Mouse (Mus musculus) heart, postnatal 10 days (tissue): ENCODE data around the gene Bmp8a. TPM values are rescaled to one million over a fixed set of nuclear protein-coding genes. Genes with fewer than 3 reads are reported as not detected.
"Not testable (repeated sequence)": the region's sequence is repeated elsewhere in the genome, so short reads cannot be mapped to it uniquely, and the experiment has no call there.

Source experiments
- DNase-seq, 2 experiments: peaks; one replicate each; pipeline ENCODE4 v3.0.0; 2021
- intact Hi-C: fragments of 180-260 bp; cut with DNase I; formaldehyde crosslinking; loops from one replicate; pipeline ENCODE4 v1.15.1; 2025
- total RNA-seq, 2 experiments: library from RNA; stranded (reverse); gene quantifications; 2 replicates each; pipeline ENCODE4 v1.2.3; 2021

Gene Bmp8a
- total RNA-seq, 2 experiments from 2014 or later = 0.17 TPM; not detected in 1

DNA sequence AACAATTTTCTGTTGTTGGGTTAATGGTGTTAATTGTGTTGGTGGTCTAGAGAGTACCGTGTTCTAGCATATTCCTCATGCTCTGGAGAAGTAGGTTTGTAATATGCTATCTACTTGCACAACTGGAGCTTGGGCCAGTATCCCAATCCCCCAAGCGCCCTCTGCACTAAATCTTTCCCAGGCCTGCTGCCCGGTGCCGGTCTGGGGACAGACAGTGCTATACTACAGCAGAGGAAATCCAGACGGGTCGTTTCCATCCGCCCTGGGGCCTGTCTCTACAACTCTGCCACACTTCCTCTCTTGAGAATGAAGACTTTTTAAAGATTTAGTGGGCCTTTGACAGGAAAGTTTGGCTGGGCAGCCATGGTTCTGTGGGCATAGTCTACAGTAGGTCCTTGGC lies 50.1 kb downstream of the Bmp8a start:
- intact Hi-C loops = no loop called here

DNA sequence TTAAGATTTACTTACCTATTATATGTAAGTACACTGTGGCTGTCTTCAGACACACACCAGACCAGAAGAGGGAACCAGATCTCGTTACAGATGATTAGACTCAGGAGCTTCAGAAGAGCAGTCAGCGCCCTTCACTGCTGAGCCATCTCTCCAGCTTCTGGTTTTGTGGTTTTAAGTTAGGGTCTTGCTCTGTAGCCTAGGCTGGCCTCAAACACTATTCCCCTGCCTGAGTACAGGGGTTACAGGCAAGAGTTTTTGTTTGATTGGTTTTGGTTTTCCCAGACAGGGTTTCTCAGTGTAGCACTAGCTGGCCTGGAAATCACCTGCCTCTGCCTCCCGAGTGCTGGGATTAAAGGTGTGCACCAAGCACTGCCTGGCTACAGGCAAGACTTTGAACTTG lies 50.7 kb downstream of the Bmp8a start:
- intact Hi-C loops = no loop called here
- DNase-seq = no peak

More for the DNA sequence above, 50.1 kb downstream of the Bmp8a start:
- no peak for DNase-seq

DNA sequence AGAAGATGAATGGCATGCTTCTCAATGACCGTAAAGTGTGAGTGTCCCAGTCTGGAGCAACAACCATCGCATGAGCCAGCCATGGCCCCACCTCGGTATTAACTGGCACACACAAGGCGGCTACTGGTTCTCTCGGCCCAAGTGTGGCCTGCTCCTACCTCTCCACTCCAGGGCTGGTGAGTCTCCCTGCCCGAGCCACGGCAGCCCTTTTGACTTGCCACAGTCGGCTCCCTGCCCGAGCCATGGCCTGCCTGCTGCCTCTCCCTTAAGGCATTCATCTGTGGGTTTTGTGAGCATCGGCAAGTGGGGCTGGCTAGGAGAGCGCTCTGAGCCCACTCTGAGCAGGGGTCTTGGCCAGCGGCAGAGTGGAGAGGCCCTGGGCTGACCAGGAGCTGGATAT lies 54.0 kb downstream of the Bmp8a start:
- DNase-seq = no peak
- intact Hi-C loops = no loop called here

DNA sequence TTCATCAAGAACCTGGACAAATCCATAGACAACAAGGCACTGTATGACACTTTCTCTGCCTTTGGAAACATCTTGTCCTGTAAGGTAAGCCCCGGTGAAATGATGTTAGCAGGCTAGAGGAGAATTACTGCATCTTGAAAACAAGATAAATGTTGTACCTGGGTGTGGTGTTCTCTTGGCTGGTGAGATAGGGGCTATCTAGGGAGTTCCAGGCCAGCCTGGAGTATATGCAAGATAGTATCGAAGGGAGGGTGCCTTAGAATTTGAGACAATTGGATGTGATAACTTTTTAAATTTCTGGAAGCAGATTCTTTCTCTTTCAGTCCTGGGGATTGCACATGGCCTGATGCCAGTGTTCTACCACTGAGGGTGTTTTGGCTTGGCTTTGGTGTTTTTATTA lies 56.3 kb downstream of the Bmp8a start:
- no peak for DNase-seq
- intact Hi-C loops = no loop called here

DNA sequence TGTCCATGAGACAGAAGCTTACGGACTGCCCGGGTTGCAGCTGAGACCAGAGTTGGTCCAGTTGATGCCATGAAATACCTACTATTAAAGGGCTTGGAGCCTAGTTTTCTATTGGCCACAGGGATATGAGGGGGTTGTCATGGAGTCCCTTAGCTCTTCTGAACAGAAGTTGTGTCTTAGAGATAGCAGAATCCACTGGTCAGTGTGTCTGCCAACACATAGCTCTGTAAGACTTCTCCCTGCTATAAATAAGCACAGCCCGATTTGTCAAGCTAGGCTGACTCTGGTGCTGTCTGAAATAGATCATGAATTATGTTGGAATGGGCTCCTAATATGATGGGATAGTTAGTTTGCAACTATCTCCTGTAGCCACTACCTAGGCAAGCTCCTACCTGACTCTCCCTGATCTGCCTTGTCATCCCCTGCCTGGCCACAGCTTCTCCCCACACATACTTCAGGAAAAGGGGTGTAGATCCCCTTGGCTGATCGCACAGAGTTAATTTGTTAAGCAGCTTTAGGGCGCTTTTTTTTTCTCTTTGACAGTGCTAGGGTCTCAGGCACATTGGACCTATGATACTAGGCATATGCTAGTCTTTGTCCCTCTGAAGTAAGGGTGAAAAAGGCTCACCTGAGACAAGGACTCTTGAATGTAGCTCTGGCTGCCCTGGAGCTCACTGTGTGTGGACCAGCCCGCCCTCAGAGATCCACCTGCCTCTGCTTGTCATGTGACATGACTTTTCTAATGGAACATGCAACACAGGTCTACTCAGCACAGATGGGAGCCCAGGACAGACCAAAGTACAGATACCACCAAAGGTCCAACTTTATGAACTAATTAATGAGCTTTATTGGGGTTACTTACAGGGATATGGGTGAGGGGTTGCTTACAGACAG lies 58.1 kb downstream of the Bmp8a start:
- peak in 1 of 2 experiments; percentile 43 for DNase-seq
- intact Hi-C loops = no loop called here

DNA sequence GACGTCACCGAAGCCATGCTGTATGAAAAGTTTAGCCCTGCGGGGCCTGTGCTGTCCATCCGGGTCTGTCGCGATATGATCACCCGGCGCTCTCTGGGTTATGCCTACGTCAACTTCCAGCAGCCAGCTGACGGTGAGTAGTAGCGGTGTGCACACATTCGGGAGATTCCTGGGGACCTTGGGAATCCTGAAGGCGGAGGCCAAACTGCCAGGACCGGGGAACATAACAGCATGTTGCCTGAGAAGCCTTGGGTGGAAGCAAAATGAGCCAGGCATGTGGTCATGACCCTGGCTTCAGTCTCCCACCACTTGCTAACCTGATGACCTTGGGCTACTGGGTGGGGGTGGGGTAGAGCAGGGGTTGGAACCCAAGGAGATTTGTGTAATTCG lies 59.4 kb downstream of the Bmp8a start:
- intact Hi-C loops = not testable (repeated sequence)
- peak; percentile 56 to 66 for DNase-seq

DNA sequence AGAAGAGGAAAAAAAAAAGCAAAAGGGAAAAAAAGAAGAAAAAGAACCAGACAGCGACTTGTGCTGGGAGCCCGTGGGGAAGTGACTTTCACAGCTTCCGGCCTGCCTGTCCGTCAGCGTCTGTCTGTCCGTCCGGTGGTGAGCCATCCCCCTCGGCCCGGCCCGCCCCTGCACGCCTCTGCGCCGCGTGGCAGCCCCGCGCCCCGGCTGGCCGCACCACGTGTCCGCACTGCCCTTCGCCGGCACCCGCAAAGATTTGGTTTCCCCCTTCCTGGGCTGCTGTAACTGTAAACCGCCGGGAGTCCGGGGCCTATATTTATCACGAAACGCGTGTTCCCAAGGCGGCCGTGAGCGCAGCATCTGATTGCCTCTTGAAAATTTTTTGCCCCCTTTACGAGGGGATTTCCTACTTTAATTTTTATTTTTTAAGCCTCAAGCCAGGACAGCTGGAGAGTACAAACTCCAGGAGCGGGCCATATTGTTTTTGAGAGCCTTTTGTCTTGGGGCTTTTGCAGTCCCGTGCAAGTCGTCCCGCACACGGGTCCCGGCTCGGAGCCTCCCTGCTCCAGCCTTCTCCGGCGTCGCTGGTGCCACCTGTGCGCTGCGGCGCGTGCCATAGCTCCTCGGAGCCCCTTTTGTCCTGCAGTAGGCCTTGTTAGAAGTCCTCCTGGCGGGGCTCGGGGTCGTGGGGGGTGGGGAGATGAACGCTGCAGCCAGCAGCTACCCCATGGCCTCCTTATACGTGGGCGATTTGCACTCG lies 60.0 kb downstream of the Bmp8a start:
- peak; percentile 56 to 58 for DNase-seq

DNA sequence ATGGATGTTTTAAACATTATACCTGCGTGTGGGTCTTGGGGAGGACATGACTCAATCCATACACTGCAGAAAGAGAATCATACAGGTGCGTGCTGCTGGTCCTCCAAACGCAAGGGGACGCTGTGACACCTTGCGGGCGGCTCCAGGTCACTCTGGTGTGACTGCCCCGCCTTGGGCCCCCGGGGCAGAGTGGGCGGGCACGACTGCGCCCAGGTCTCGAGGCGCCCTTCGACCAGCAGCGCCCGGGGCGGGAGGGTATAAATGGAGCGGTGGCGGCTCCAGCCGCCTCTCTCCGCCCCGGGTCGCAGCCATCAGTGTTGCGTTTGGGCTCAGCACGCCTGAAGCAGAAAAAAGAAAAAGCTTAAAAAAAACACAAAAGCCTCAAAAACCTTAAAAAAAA lies 60.6 kb downstream of the Bmp8a start:
- peak; percentile 94 for DNase-seq
- intact Hi-C loops = no loop called here

More for the DNA sequence above, 60.0 kb downstream of the Bmp8a start:
- intact Hi-C loops = not testable (repeated sequence)

DNA sequence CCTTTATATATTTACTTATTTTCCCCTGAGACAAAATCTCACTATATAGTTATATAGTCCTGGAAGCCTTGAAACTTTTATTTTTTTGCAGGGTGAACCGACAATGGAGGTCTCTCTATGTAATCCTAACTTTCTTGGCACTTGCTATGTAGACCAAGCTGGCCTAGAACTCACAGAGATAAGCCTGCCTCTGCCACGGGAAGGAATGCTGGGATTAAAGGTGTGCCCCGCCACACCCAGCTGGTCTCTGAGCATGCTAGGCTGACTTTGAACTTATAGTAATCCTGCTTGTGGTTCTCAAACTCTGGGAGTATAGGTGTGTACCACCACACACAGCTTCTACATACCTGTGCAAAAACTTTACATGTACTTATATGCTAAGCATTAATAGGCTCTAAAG lies 62.9 kb downstream of the Bmp8a start:
- intact Hi-C loops = no loop called here

DNA sequence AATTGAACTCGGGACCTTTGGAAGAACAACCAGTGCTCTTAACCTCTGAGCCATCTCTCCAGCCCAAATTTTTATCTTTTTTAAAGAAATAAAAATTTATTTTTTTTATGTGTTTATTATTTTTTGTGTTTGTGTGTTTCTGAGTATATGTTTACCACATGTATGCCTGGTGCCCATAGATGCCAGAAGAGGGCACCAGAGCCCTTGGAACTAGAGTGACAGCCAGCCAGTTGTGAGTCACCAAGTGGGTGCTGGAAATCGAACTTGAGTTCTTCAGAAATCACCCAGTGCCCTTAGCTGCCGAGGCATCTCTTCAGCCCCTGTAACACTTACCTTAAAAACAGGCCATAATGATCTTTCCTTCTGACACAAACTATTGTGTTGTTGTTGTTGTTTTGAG lies 72.0 kb downstream of the Bmp8a start:
- no peak for DNase-seq
- intact Hi-C loops = no loop called here

More for the DNA sequence above, 62.9 kb downstream of the Bmp8a start:
- no peak for DNase-seq

Other genes with a start within 250 kb of the Bmp8a start
- gene Bmp8b, start 238.1 kb downstream of the Bmp8a start, total RNA-seq = not detected
- gene Oxct2b, start 227.0 kb downstream of the Bmp8a start, total RNA-seq = not detected
- gene Ppie, start 203.3 kb downstream of the Bmp8a start, total RNA-seq = 10 to 100 TPM; 28.4 to 29.2 TPM
- gene Hpcal4, start 160.0 kb downstream of the Bmp8a start, total RNA-seq = under 1 TPM; 0.40 to 0.89 TPM
- 10 to 100 TPM; 33.4 to 35.0 TPM for gene Nt5c1a, start 141.7 kb downstream of the Bmp8a start, total RNA-seq
- gene Heyl, start 109.7 kb downstream of the Bmp8a start, total RNA-seq = 10 to 100 TPM; 31.6 to 34.3 TPM
- 100 to 1,000 TPM; 259 to 282 TPM for gene Pabpc4, start 80.9 kb downstream of the Bmp8a start, total RNA-seq
- not detected for gene Oxct2a, start 19.6 kb downstream of the Bmp8a start, total RNA-seq